Comparison of ENCODE assay signal across 28 mouse cellular contexts in genomic region chr12:86697996-86698395, GRCm38 (mm10). TPM values are rescaled to one million over a fixed set of nuclear protein-coding genes. Genes with fewer than 3 reads are reported as not detected.
A peak's percentile ranks its signal among the peaks of the same experiment; 100 is the strongest.
DNase-seq lines count a peak whose midpoint lies in the region; ATAC-seq and TF ChIP-seq lines count a peak whose summit lies in the region.
"Had no signal": no experiment of that assay in that cellular context is flagged by ENCODE, and none has a peak within 500 bp of the region (broad histone marks: within the 10 kb centered on the region; RNA-seq: fewer than 3 reads in every experiment).

No protein-coding gene starts in this region.

- no peaks in the 10 kb centered on the region for H3K9me3 ChIP-seq in forebrain, postnatal 0 days (ENCODE audit: low read length)
- no peaks in the 10 kb centered on the region for H3K9me3 ChIP-seq in forebrain, embryonic 11.5 days (ENCODE audit: control insufficient read depth, low read length)
- H3K9me3 ChIP-seq in hindbrain, postnatal 0 days (ENCODE audit: low read length) = no peaks in the 10 kb centered on the region

- H3K27me3 ChIP-seq in forebrain, postnatal 0 days (ENCODE audit: insufficient read depth, low read length) = no peaks in the 10 kb centered on the region
- H3K27me3 ChIP-seq in forebrain, embryonic 11.5 days (ENCODE audit: control insufficient read depth, insufficient read depth, low read length) = no peaks in the 10 kb centered on the region
- no peaks in the 10 kb centered on the region for H3K27me3 ChIP-seq in hindbrain, postnatal 0 days (ENCODE audit: insufficient read depth, low read length)

- H3K36me3 ChIP-seq in forebrain, postnatal 0 days (ENCODE audit: insufficient read depth) = peaks cover 25% of the 10 kb centered on the region
- H3K36me3 ChIP-seq in forebrain, embryonic 11.5 days (ENCODE audit: control insufficient read depth, insufficient read depth, low read length) = no peaks in the 10 kb centered on the region; the same call in 1 of the 2 replicates
- H3K36me3 ChIP-seq in hindbrain, postnatal 0 days (ENCODE audit: insufficient read depth, low read length) = peaks cover 11% of the 10 kb centered on the region; the same call in 1 of the 2 replicates

- no peak for TF ChIP-seq CTCF in forebrain, postnatal 0 days (IDR thresholded peaks at IDR 0.05; ENCODE audit: low read depth)
- no peak for TF ChIP-seq CTCF in hindbrain, postnatal 0 days (IDR thresholded peaks at IDR 0.05; ENCODE audit: low read depth)

- peaks cover 22% of the 10 kb centered on the region for H3K4me1 ChIP-seq in forebrain, postnatal 0 days (ENCODE audit: insufficient read depth)
- H3K4me1 ChIP-seq in forebrain, embryonic 11.5 days (replicated peaks; ENCODE audit: control insufficient read depth, insufficient read depth, low read length) = peaks cover 6% of the 10 kb centered on the region; the same call in 1 of the 2 replicates
- 0 out of 2 replicates have a peak, but pooled peaks cover 8% of the 10 kb centered on the region for H3K4me1 ChIP-seq in hindbrain, postnatal 0 days (ENCODE audit: insufficient read depth, low read length)

- H3K4me2 ChIP-seq in forebrain, postnatal 0 days (ENCODE audit: low read depth) = no peak overlapping the region
- no peak overlapping the region for H3K4me2 ChIP-seq in forebrain, embryonic 11.5 days (ENCODE audit: low read depth, low read length, severe bottlenecking)
- H3K4me2 ChIP-seq in hindbrain, postnatal 0 days (ENCODE audit: low read depth, low read length) = no peak overlapping the region

- H3K27ac ChIP-seq in forebrain, postnatal 0 days (ENCODE audit: low read depth, low read length) = peak overlapping the region; percentile 83; the same call in 1 of the 2 replicates
- no peak overlapping the region for H3K27ac ChIP-seq in forebrain, embryonic 11.5 days (ENCODE audit: low read depth, low read length)
- H3K27ac ChIP-seq in hindbrain, postnatal 0 days = peak overlapping the region; percentile 75; the same call in 1 of the 2 replicates
- H3K27ac ChIP-seq: heart, adult 2 months; liver, embryonic 14.5 days; stomach, postnatal 0 days had no signal

- no peak for ATAC-seq in forebrain, postnatal 0 days
- no peak for ATAC-seq in forebrain, embryonic 11.5 days (replicated peaks; ENCODE audit: low FRiP score)
- no peak for ATAC-seq in hindbrain, postnatal 0 days
- no peak for ATAC-seq in erythroid progenitor cell, adult 5-6 weeks (replicated peaks; ENCODE audit: low FRiP score, poor library complexity, severe bottlenecking)
- ATAC-seq: activated CD4-positive, CD25-positive, alpha-beta regulatory T cell, adult 4 months; CD4-positive, CD25-positive, alpha-beta regulatory T cell, adult 4 months; intestine, postnatal 0 days had no signal

- H3K4me3 ChIP-seq in forebrain, postnatal 0 days (ENCODE audit: low read depth, low read length) = no peak overlapping the region
- H3K4me3 ChIP-seq in forebrain, embryonic 11.5 days (ENCODE audit: low read depth, low read length) = no peak overlapping the region
- no peak overlapping the region for H3K4me3 ChIP-seq in hindbrain, postnatal 0 days (ENCODE audit: low read length)
- H3K4me3 ChIP-seq: heart, adult 2 months had no signal

- no peak overlapping the region for H3K9ac ChIP-seq in forebrain, postnatal 0 days
- H3K9ac ChIP-seq in forebrain, embryonic 11.5 days (ENCODE audit: low read length) = no peak overlapping the region
- H3K9ac ChIP-seq in hindbrain, postnatal 0 days (replicated peaks; ENCODE audit: low read length) = no peak overlapping the region
- H3K9ac ChIP-seq: liver, embryonic 14.5 days had no signal

- DNase-seq in cerebellum, adult 9-11 months = peak; percentile 44
- DNase-seq in cerebellum, adult 9-10 months = no peak
- DNase-seq in forebrain, postnatal 0 days = no peak
- no peak for DNase-seq in forebrain, embryonic 11.5 days (ENCODE audit: low spot score)
- DNase-seq in brain, adult 2 months (ENCODE audit: low read depth, low spot score) = peak; percentile 66
- peak; percentile 45 for DNase-seq in hindbrain, postnatal 0 days (ENCODE audit: low spot score)
- DNase-seq in heart, postnatal 4 days = no peak
- DNase-seq: adrenal gland, postnatal 25 days; gastrocnemius, postnatal 25 days; heart, adult 2 months; heart, postnatal 36 days; midbrain, embryonic 14.5 days; right cerebral cortex, adult 18-20 months had no signal

- WGBS in forebrain, postnatal 0 days = 56% methylated on average over 2 of the region's 2 CpGs
- 75% methylated on average over 2 of the region's 2 CpGs for WGBS in forebrain, embryonic 11.5 days
- WGBS in hindbrain, postnatal 0 days = 31% methylated on average over 2 of the region's 2 CpGs

RNA-seq across cellular contexts. Expression of gene Vash1, which starts 19.5 kb away (rescaled TPM):
- total RNA-seq in forebrain, postnatal 0 days (2014; rRNA removed) = 93.0 and 96.3 TPM in 2 replicates
- 25.7 and 33.2 TPM in 2 replicates for polyA plus RNA-seq in forebrain, postnatal 0 days (2015; fragmentation: Nextera tagmentation; extraction: Ambion mirVana)
- 23.5 and 25.5 TPM in 2 replicates for polyA plus RNA-seq in forebrain, embryonic 11.5 days (2014; fragmentation: Nextera tagmentation; extraction: Ambion mirVana)
- 109 and 114 TPM in 2 replicates for total RNA-seq in hindbrain, postnatal 0 days (2014; rRNA removed)
- polyA plus RNA-seq in hindbrain, postnatal 0 days (2015; fragmentation: Nextera tagmentation; extraction: Ambion mirVana) = 25.0 and 26.5 TPM in 2 replicates
- not detected in 2 replicates for total RNA-seq in erythroid progenitor cell, adult 5-6 weeks (2015; ENCODE audit: low replicate concordance)
- total RNA-seq in erythroid progenitor cell, adult 5-6 weeks (2017; ENCODE audit: low replicate concordance) = not detected in 2 replicates
- 10 to 100 TPM; 53.5 to 56.7 TPM for total RNA-seq in heart, postnatal 4 days (2021)
- polyA plus RNA-seq: CD4-positive, CD25-positive, alpha-beta regulatory T cell, adult 4 months had no signal

RNA-seq across cellular contexts. Expression of gene Angel1, which starts 28.3 kb away (rescaled TPM):
- 4.5 and 6.5 TPM in 2 replicates for total RNA-seq in forebrain, postnatal 0 days (2014; rRNA removed)
- 6.2 and 7.1 TPM in 2 replicates for polyA plus RNA-seq in forebrain, postnatal 0 days (2015; fragmentation: Nextera tagmentation; extraction: Ambion mirVana)
- polyA plus RNA-seq in forebrain, embryonic 11.5 days (2014; fragmentation: Nextera tagmentation; extraction: Ambion mirVana) = 14.9 and 15.7 TPM in 2 replicates
- total RNA-seq in hindbrain, postnatal 0 days (2014; rRNA removed) = 5.8 and 10.0 TPM in 2 replicates
- polyA plus RNA-seq in hindbrain, postnatal 0 days (2015; fragmentation: Nextera tagmentation; extraction: Ambion mirVana) = 9.1 and 9.3 TPM in 2 replicates
- total RNA-seq in erythroid progenitor cell, adult 5-6 weeks (2015; ENCODE audit: low replicate concordance) = not detected in 2 replicates
- total RNA-seq in erythroid progenitor cell, adult 5-6 weeks (2017; ENCODE audit: low replicate concordance) = not detected in 2 replicates
- total RNA-seq in heart, postnatal 4 days (2021) = 1 to 10 TPM; 5.2 to 5.3 TPM

RNA-seq across cellular contexts. Expression of gene Lrrc74a, which starts 36.2 kb away (rescaled TPM):
- total RNA-seq in forebrain, postnatal 0 days (2014; rRNA removed) = not detected in 2 replicates
- polyA plus RNA-seq in forebrain, postnatal 0 days (2015; fragmentation: Nextera tagmentation; extraction: Ambion mirVana) = not detected in 2 replicates
- polyA plus RNA-seq in forebrain, embryonic 11.5 days (2014; fragmentation: Nextera tagmentation; extraction: Ambion mirVana) = not detected in 2 replicates
- total RNA-seq in hindbrain, postnatal 0 days (2014; rRNA removed) = not detected in 2 replicates
- not detected in 2 replicates for polyA plus RNA-seq in hindbrain, postnatal 0 days (2015; fragmentation: Nextera tagmentation; extraction: Ambion mirVana)
- total RNA-seq in erythroid progenitor cell, adult 5-6 weeks (2015; ENCODE audit: low replicate concordance) = not detected in 2 replicates
- total RNA-seq in erythroid progenitor cell, adult 5-6 weeks (2017; ENCODE audit: low replicate concordance) = not detected in 2 replicates
- total RNA-seq in heart, postnatal 4 days (2021) = not detected
- total RNA-seq: adrenal gland, postnatal 25 days; ES-E14; gastrocnemius, postnatal 25 days; heart, adult 2 months; heart, postnatal 36 days; layer of hippocampus, postnatal 25 days; left cerebral cortex, postnatal 25 days had no signal
- polyA plus RNA-seq: activated CD4-positive, CD25-positive, alpha-beta regulatory T cell, adult 4 months; CD4-positive, CD25-positive, alpha-beta regulatory T cell, adult 4 months; embryonic facial prominence, embryonic 14.5 days; heart, adult 2 months; heart, embryonic 14.5 days; intestine, postnatal 0 days; kidney, embryonic 16.5 days; large intestine, adult 2 months; limb, embryonic 14.5 days; liver, embryonic 14.5 days; lung, postnatal 0 days; midbrain, embryonic 14.5 days; stomach, postnatal 0 days had no signal

Comparison
In these comparisons a context has a peak if more than half of its experiments do, and no peak if none do; other contexts are left out.
1. DNase-seq: peak in cerebellum, adult 9-11 months (single experiment), brain, adult 2 months (single experiment) and hindbrain, postnatal 0 days (single experiment); none in cerebellum, adult 9-10 months (single experiment), forebrain, postnatal 0 days (single experiment), forebrain, embryonic 11.5 days (single experiment) and heart, postnatal 4 days (single experiment).
2. RNA of gene Vash1, which starts 19.5 kb away (total RNA-seq): 109 to 114 TPM in hindbrain, postnatal 0 days, 93.0 to 96.3 TPM in forebrain, postnatal 0 days and 53.5 to 56.7 TPM in heart, postnatal 4 days; not detected in erythroid progenitor cell, adult 5-6 weeks; every median in the first group is over 10 times any median in the second.